Mouse (Mus musculus) spleen, adult 18-20 months (tissue): ENCODE results near the gene Aebp2.
A peak's percentile ranks its signal among the peaks of the same experiment; 100 is the strongest.

Experiments
- DNase-seq, 2 experiments: peaks; one replicate each; pipeline ENCODE4 v3.0.0; 2022; ENCODE audit warnings: mixed read lengths in 2 of 2

Gene Aebp2

GRCm38 (mm10) chr6:140608666-140609065 lies 13.8 kb upstream of the Aebp2 start:
- DNase-seq = no peak

- no peak for DNase-seq
These were observed 12.9 kb upstream of the Aebp2 start for GRCm38 (mm10) chr6:140609533-140609932.

- no peak for DNase-seq
These were observed 12.3 kb upstream of the Aebp2 start for GRCm38 (mm10) chr6:140610117-140610516.

GRCm38 (mm10) chr6:140611282-140611681 lies 11.2 kb upstream of the Aebp2 start:
- DNase-seq = no peak

GRCm38 (mm10) chr6:140611893-140612473 lies 10.5 kb upstream of the Aebp2 start:
- DNase-seq = no peak

GRCm38 (mm10) chr6:140613822-140614221 lies 8.6 kb upstream of the Aebp2 start:
- no peak for DNase-seq

GRCm38 (mm10) chr6:140614711-140615110 lies 7.8 kb upstream of the Aebp2 start:
- DNase-seq = no peak

- DNase-seq = no peak
These were observed 1.7 kb upstream of the Aebp2 start for GRCm38 (mm10) chr6:140620531-140621349.

- no peak for DNase-seq
These were observed 841 bp upstream of the Aebp2 start for GRCm38 (mm10) chr6:140621622-140622021.

- DNase-seq = peak; percentile 90 to 95
These were observed 998 bp downstream of the Aebp2 start for GRCm38 (mm10) chr6:140623226-140624095.

- DNase-seq = peak; percentile 41 to 50
These were observed 1.9 kb downstream of the Aebp2 start for GRCm38 (mm10) chr6:140624096-140625051.

- no peak for DNase-seq
These were observed 6.9 kb downstream of the Aebp2 start for GRCm38 (mm10) chr6:140629176-140629859.

- no peak for DNase-seq
These were observed 7.8 kb downstream of the Aebp2 start for GRCm38 (mm10) chr6:140630306-140630705.

- no peak for DNase-seq
These were observed 11.2 kb downstream of the Aebp2 start for GRCm38 (mm10) chr6:140633616-140634015.

GRCm38 (mm10) chr6:140636290-140636689 lies 13.8 kb downstream of the Aebp2 start:
- DNase-seq = no peak

GRCm38 (mm10) chr6:140642010-140642409 lies 19.5 kb downstream of the Aebp2 start:
- no peak for DNase-seq

GRCm38 (mm10) chr6:140642655-140643054 lies 20.2 kb downstream of the Aebp2 start:
- DNase-seq = no peak

- no peak for DNase-seq
These were observed 23.5 kb downstream of the Aebp2 start for GRCm38 (mm10) chr6:140645931-140646330.

GRCm38 (mm10) chr6:140646892-140647291 lies 24.4 kb downstream of the Aebp2 start:
- no peak for DNase-seq

GRCm38 (mm10) chr6:140649812-140650211 lies 27.3 kb downstream of the Aebp2 start:
- no peak for DNase-seq

GRCm38 (mm10) chr6:140651923-140652322 lies 29.5 kb downstream of the Aebp2 start:
- no peak for DNase-seq

- no peak for DNase-seq
These were observed 33.0 kb downstream of the Aebp2 start for GRCm38 (mm10) chr6:140655451-140655850.
